Mouse (Mus musculus): Measurements from ENCODE around the gene Timm22. TPM values are rescaled to one million over a fixed set of nuclear protein-coding genes. Genes with fewer than 3 reads are reported as not detected.

Gene Timm22
- 32.0 and 32.5 TPM in 2 replicates for polyA plus RNA-seq (2012; rRNA removed)

DNA sequence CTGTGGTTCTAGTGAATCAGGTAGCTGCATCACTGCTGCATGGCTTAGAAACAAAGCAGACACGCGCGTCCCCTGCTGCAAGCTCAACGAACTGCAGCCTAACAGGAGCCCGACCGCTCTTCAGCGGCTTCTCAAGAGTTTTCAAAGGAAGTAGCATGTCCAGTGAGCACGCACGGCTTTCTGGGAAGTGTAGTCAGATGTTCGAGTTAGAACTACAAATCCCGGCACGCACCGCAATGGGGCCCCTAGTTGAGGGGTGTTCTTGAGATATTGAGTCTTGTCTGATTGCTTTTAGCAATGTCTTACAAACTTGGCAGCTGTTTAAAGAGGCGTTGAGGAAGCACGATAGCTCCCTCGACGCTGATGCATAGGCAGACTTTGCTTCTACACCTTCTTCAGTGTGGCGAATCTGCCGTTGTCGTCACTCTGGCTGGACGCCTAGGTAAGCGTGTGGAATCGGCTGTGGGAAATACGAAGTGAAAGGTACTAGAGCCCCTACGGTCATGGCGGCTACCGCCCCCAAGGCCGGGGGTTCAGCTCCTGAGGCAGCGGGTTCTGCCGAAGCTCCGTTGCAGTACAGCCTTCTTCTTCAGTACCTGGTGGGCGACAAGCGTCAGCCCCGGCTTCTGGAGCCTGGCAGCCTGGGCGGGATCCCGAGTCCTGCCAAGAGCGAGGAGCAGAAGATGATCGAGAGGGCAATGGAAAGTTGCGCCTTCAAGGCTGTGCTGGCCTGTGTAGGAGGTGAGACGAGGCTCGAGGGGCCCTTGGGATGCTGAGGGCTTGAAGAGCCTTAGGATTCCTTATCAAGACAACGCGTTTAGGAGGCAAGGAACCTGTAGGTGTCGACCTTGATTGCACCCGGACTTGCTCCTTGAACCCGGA lies at the start of gene Timm22:
Timm22 (plus strand) TSS at position 251 of the 882 bp plus-strand sequence.

DNA sequence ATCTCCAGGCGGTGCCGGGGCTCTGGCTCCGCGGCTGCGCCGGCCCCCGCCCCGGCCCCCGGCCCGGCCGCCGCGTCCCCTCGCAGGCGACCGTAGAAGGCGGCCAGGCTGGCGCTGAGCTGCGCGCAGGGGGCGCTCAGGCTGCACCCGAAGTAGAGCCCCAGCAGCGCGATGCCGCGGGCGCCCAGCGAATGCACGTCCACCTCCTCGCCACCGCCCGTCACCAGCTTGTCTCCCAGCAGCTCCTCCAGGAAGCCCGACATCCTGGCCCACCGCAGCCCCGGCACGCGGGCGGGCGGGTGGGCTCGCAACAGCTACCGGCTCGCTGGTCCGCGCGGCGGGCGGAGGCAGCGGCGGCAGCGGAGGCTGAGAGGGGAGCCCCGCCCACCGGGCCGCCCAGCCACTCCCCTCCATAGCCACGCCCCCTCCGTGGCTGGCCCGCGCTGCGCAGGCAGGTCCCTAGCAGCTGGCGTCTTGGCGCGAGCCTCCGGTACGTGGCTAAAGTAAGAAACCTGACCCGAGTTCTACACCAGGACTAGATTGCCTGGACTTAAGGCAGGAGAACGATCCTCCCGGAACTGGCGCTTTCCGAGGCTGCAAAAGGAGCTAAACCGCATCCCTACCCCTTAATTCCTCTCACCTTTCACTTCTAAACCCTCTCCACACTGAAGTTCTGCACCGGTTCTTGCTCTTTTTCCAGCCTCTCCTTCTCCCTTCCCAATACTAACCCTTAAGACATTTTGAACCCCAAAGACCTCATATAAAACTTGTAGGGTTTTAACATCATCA lies 7.8 kb upstream of the Timm22 start, which contains the start of gene Nxn:
Nxn (minus strand) TSS at position 343 of the 789 bp plus-strand sequence.

Other genes with a start within 250 kb of the Timm22 start
- gene Vps53, start 227.3 kb upstream of the Timm22 start, polyA plus RNA-seq (2012; rRNA removed) = 47.3 and 49.3 TPM in 2 replicates
- gene Fam57a, start 227.3 kb upstream of the Timm22 start, polyA plus RNA-seq (2012; rRNA removed) = 26.4 and 27.5 TPM in 2 replicates
- gene Dbil5, start 189.3 kb upstream of the Timm22 start, polyA plus RNA-seq (2012; rRNA removed) = 0.44 and 0.71 TPM in 2 replicates
- 9.8 and 10.7 TPM in 2 replicates for gene Gemin4, start 189.3 kb upstream of the Timm22 start, polyA plus RNA-seq (2012; rRNA removed)
- gene Mrm3, start 163.2 kb upstream of the Timm22 start, polyA plus RNA-seq (2012; rRNA removed) = 13.6 and 14.3 TPM in 2 replicates
- gene Glod4, start 163.2 kb upstream of the Timm22 start, polyA plus RNA-seq (2012; rRNA removed) = 59.8 and 64.1 TPM in 2 replicates
- gene Nxn, start 7.8 kb upstream of the Timm22 start, polyA plus RNA-seq (2012; rRNA removed) = 33.6 and 41.1 TPM in 2 replicates
- 148 and 162 TPM in 2 replicates for gene Abr, start 215.4 kb downstream of the Timm22 start, polyA plus RNA-seq (2012; rRNA removed)